Mouse (Mus musculus) lung, postnatal 0 days (tissue): ENCODE data around the gene Tec.

Source experiments
- CTCF ChIP-seq: IDR thresholded peaks from 2 replicates; pipeline ENCODE4 v1.5.1; 2016; ENCODE audit warnings: antibody characterized with exemption, mild to moderate bottlenecking
- EP300 ChIP-seq: IDR thresholded peaks from 2 replicates; pipeline ENCODE4 v1.6.1; 2016; ENCODE audit warnings: antibody characterized with exemption, mild to moderate bottlenecking, control low read depth

DNA sequence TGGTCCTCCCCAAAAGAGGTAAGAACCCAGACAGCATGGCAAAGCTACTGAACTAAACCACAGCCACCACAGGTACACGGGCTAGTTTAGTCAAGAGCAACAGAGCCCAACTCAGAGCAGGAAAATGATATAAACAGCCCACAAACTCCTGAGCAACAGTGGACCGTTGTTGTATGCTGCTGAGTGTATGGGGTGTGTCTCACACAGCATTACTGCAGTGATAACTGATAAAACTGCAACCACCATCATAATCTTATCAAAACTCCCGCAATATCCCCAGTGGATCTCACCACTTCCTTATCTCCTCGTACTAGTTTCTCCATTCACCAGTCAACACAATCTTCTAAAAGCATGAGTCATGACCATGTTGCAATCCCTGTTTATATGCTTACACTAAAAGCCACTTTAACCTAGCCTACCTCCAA lies 16.6 kb downstream of the Tec start:
- TF ChIP-seq CTCF (no peak), EP300 (no peak)
